Mouse (Mus musculus) MEL (cell line): ENCODE data around the gene Lmo7. TPM values are rescaled to one million over a fixed set of nuclear protein-coding genes. Genes with fewer than 3 reads are reported as not detected.

ENCODE experiments used
- DNase-seq: peaks from one replicate; pipeline ENCODE4 v3.0.0; 2011; ENCODE audit warnings: low read depth, low spot score
- H3K27ac ChIP-seq: 2 replicates; pipeline ENCODE4 v1.5.1; 2012; ENCODE audit warnings: low read depth, mild to moderate bottlenecking, control low read depth, low read length, moderate library complexity; ENCODE audit not compliant: control insufficient read depth
- H3K27me3 ChIP-seq, 2 experiments: fragments of 150-350 bp in 1 of 2; sonication (generic) in 1 of 2; 2 replicates each; pipeline ENCODE4 v1.6.1; 2012; ENCODE audit warnings: low read length in 2 of 2, mild to moderate bottlenecking in 2 of 2, improper control_type of control experiment in 1 of 2, moderate library complexity in 1 of 2; ENCODE audit not compliant: insufficient read depth in 2 of 2, control insufficient read depth in 1 of 2
- H3K36me3 ChIP-seq, 2 experiments: 2 replicates each; pipeline ENCODE4 v1.6.1; 2012 to 2014; ENCODE audit warnings: low read length in 2 of 2, improper control_type of control experiment in 1 of 2, inconsistent platforms in 1 of 2, mild to moderate bottlenecking in 1 of 2; ENCODE audit not compliant: insufficient read depth in 2 of 2, control insufficient read depth in 1 of 2
- H3K4me1 ChIP-seq, 2 experiments: fragments of 150-350 bp in 1 of 2; sonication (generic) in 1 of 2; 2 replicates each; pipeline ENCODE4 v1.6.1; 2012; ENCODE audit warnings: low read length in 2 of 2, improper control_type of control experiment in 1 of 2, mild to moderate bottlenecking in 1 of 2; ENCODE audit not compliant: insufficient read depth in 2 of 2, control insufficient read depth in 1 of 2
- H3K4me3 ChIP-seq, 2 experiments: fragments of 150-350 bp in 1 of 2; sonication (generic) in 1 of 2; 2 replicates each; pipeline ENCODE4 v1.5.1; 2012; ENCODE audit warnings: low read depth in 2 of 2, low read length in 2 of 2, mild to moderate bottlenecking in 2 of 2, moderate library complexity in 2 of 2, control low read depth in 1 of 2, improper control_type of control experiment in 1 of 2; ENCODE audit not compliant: control insufficient read depth in 1 of 2, insufficient read depth in 1 of 2
- H3K79me2 ChIP-seq: 2 replicates; pipeline ENCODE4 v1.6.1; 2012; ENCODE audit warnings: mild to moderate bottlenecking, low read length, moderate library complexity; ENCODE audit not compliant: control insufficient read depth, poor library complexity, insufficient read depth
- H3K9ac ChIP-seq: 2 replicates; pipeline ENCODE4 v1.6.1; 2012; ENCODE audit warnings: low read depth, mild to moderate bottlenecking, control low read depth, low read length, moderate library complexity; ENCODE audit not compliant: control insufficient read depth, poor library complexity, severe bottlenecking
- H3K9me3 ChIP-seq: fragments of 150-350 bp; sonication (generic); replicated peaks from 2 replicates; pipeline ENCODE4 v1.6.1; 2012; ENCODE audit warnings: mild to moderate bottlenecking, low read length, improper control_type of control experiment, moderate library complexity; ENCODE audit not compliant: insufficient read depth
- CHD2 ChIP-seq: IDR thresholded peaks from 2 replicates; pipeline ENCODE4 v1.6.1; 2011; ENCODE audit warnings: low read length, improper control_type of control experiment
- GABPA ChIP-seq: IDR thresholded peaks from 2 replicates; pipeline ENCODE4 v1.6.1; 2012; ENCODE audit warnings: low read depth, mild to moderate bottlenecking, inconsistent platforms, low read length, improper control_type of control experiment, moderate library complexity
- MAFK ChIP-seq: IDR thresholded peaks from 2 replicates; pipeline ENCODE4 v1.6.1; 2011; ENCODE audit warnings: low read depth, mild to moderate bottlenecking, low read length, improper control_type of control experiment, borderline replicate concordance
- MAX ChIP-seq: IDR thresholded peaks from 2 replicates; pipeline ENCODE4 v1.6.1; 2011; ENCODE audit warnings: low read length, improper control_type of control experiment
- NELFE ChIP-seq: IDR thresholded peaks from 2 replicates; pipeline ENCODE4 v1.6.1; 2011; ENCODE audit warnings: low read depth, low read length, improper control_type of control experiment
- POLR2AphosphoS5 ChIP-seq: IDR thresholded peaks from 2 replicates; pipeline ENCODE4 v1.6.1; 2012; ENCODE audit warnings: low read depth, borderline replicate concordance, mild to moderate bottlenecking, inconsistent platforms, low read length, moderate library complexity, mixed read lengths
- RCOR1 ChIP-seq: IDR thresholded peaks from 2 replicates; pipeline ENCODE4 v1.6.1; 2012; ENCODE audit warnings: low read depth, mild to moderate bottlenecking, inconsistent platforms, low read length, improper control_type of control experiment
- SIN3A ChIP-seq: IDR thresholded peaks from 2 replicates; pipeline ENCODE4 v1.6.1; 2012; ENCODE audit warnings: low read length, improper control_type of control experiment, inconsistent platforms
- TAL1 ChIP-seq: IDR thresholded peaks from 2 replicates; pipeline ENCODE4 v1.6.1; 2012; ENCODE audit warnings: mild to moderate bottlenecking, inconsistent platforms, low read length, moderate library complexity, mixed read lengths
- UBTF ChIP-seq: IDR thresholded peaks from 2 replicates; pipeline ENCODE4 v1.6.1; 2012; ENCODE audit warnings: low read depth, mild to moderate bottlenecking, inconsistent platforms, low read length, improper control_type of control experiment, moderate library complexity, borderline replicate concordance; ENCODE audit not compliant: insufficient read depth
- USF1 ChIP-seq: IDR thresholded peaks from 2 replicates; pipeline ENCODE4 v1.6.1; 2014; ENCODE audit warnings: low read depth, mild to moderate bottlenecking, inconsistent platforms, low read length, improper control_type of control experiment, moderate library complexity
- ZC3H11A ChIP-seq: IDR thresholded peaks from 2 replicates; pipeline ENCODE4 v1.6.1; 2012; ENCODE audit warnings: low read depth, mild to moderate bottlenecking, inconsistent platforms, low read length, improper control_type of control experiment
- ZMIZ1 ChIP-seq: IDR thresholded peaks from 2 replicates; pipeline ENCODE4 v1.6.1; 2012; ENCODE audit warnings: low read depth, mild to moderate bottlenecking, inconsistent platforms, low read length, improper control_type of control experiment, moderate library complexity
- ZNF384 ChIP-seq: IDR thresholded peaks from 2 replicates; pipeline ENCODE4 v1.6.1; 2012; ENCODE audit warnings: low read depth, mild to moderate bottlenecking, inconsistent platforms, low read length, improper control_type of control experiment
- polyA plus RNA-seq, 2 experiments: library from polyadenylated mRNA; stranded (reverse) in 1 of 2; unstranded in 1 of 2; fragments of >175 nt in 1 of 2; fragments of >200 nt in 1 of 2; gene quantifications; 2 replicates each; pipeline versions ENCODE4 v1.2.1 to v1.2.4; 2012; ENCODE audit warnings: low replicate concordance in 2 of 2, low read depth in 1 of 2; ENCODE audit not compliant: insufficient read length in 2 of 2, insufficient read depth in 1 of 2, missing spikeins in 1 of 2
- total RNA-seq: library from RNA; depleted of rRNA; stranded (reverse); fragments of 300-350 nt; gene quantifications from 2 replicates; pipeline ENCODE4 v1.2.3, GENCODE M21; 2012

Lmo7 gene
- total and polyA plus RNA-seq, 3 experiments = not detected

DNA sequence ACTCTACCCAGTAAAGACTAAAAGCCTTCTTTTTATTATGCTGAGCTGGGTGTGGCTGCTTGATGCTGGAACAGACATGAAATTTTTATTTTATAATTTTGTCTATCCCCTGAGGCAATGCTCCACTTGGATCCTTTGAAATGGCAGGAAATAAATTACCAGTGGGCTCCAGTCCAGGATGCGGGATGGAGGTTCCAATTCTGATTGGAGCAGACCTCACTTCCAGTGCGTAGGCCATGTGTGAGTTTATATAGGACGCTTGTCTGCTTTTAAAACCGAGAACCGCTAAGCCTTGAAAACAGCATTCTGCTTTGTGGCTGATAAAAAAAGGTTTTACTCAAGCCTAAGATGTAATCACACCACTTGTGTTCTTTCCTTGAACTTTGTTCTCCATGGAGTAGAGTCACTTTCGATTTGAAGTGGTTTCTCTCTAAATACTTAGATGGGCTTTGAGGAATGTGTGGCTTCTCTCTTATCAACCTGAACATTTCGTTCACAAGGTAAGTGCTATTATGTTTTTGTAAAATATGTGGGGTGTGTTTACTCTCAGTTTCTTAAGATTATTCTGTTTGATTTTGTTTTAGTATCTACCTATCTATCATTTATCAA, 108.6 kb downstream of the Lmo7 start:
- no peak overlapping the region for H3K27ac ChIP-seq
- no peaks in the 10 kb centered on the region for H3K4me1 ChIP-seq
- TF ChIP-seq TAL1 = no peak
- TF ChIP-seq UBTF = no peak
- no peak for TF ChIP-seq SIN3A
- TF ChIP-seq USF1 = no peak
- TF ChIP-seq CHD2 = no peak
- no peak for TF ChIP-seq MAFK
- no peak for TF ChIP-seq MAX
- H3K36me3 ChIP-seq = no peaks in the 10 kb centered on the region
- H3K4me3 ChIP-seq = no peak overlapping the region
- no peak for DNase-seq
- H3K27me3 ChIP-seq = no peaks in the 10 kb centered on the region
- no peak overlapping the region for H3K9ac ChIP-seq
- no peaks in the 10 kb centered on the region for H3K9me3 ChIP-seq
- no peaks in the 10 kb centered on the region for H3K79me2 ChIP-seq

GRCm38 (mm10) chr14:101839771-101840731, 110.3 kb downstream of the Lmo7 start:
- TF ChIP-seq POLR2AphosphoS5 (no peak), ZMIZ1 (no peak), GABPA (no peak), ZNF384 (no peak), RCOR1 (no peak), NELFE (no peak), ZC3H11A (no peak)
- DNase-seq = no peak
- Histone ChIP-seq H3K9me3 (no peaks in the 10 kb centered on the region), H3K27me3 (no peaks in the 10 kb centered on the region), H3K4me1 (no peaks in the 10 kb centered on the region), H3K79me2 (no peaks in the 10 kb centered on the region), H3K27ac (no peak overlapping the region), H3K36me3 (no peaks in the 10 kb centered on the region), H3K4me3 (no peak overlapping the region), H3K9ac (no peak overlapping the region)
